Mouse (Mus musculus) lung, embryonic 14.5 days (tissue): Measurements from ENCODE around the gene Ythdf1. TPM values are rescaled to one million over a fixed set of nuclear protein-coding genes. Genes with fewer than 3 reads are reported as not detected.

Source experiments
- ATAC-seq: fragments of 200-750 bp; cut with Nextera tagmentation; 2 replicates; pipeline ENCODE4 v1.8.0; 2017; ENCODE audit warnings: mild to moderate bottlenecking, moderate TSS enrichment, moderate library complexity; ENCODE audit not compliant: insufficient read depth
- DNase-seq: peaks from one replicate; pipeline ENCODE4 v3.0.0-alpha.2; 2015
- H3K27ac ChIP-seq: fragments of 300-500 bp; sonication (generic); 2 replicates; pipeline ENCODE4 v1.5.1; 2014; ENCODE audit warnings: low read depth, mild to moderate bottlenecking, moderate library complexity
- H3K27me3 ChIP-seq: fragments of 300-500 bp; sonication (generic); 2 replicates; pipeline ENCODE4 v1.6.1; 2014; ENCODE audit warnings: low read length, control low read depth; ENCODE audit not compliant: insufficient read depth
- H3K36me3 ChIP-seq: fragments of 300-500 bp; sonication (generic); 2 replicates; pipeline ENCODE4 v1.6.1; 2014; ENCODE audit warnings: control low read depth; ENCODE audit not compliant: insufficient read depth
- H3K4me1 ChIP-seq: fragments of 300-500 bp; sonication (generic); 2 replicates; pipeline ENCODE4 v1.6.1; 2014; ENCODE audit warnings: antibody characterized with exemption, control low read depth; ENCODE audit not compliant: insufficient read depth
- H3K4me2 ChIP-seq: fragments of 300-500 bp; sonication (generic); 2 replicates; pipeline ENCODE4 v1.6.1; 2014; ENCODE audit warnings: mild to moderate bottlenecking
- H3K4me3 ChIP-seq: fragments of 300-500 bp; sonication (generic); 2 replicates; pipeline ENCODE4 v1.5.1; 2014; ENCODE audit warnings: low read depth, low read length
- H3K9ac ChIP-seq: fragments of 300-500 bp; sonication (generic); 2 replicates; pipeline ENCODE4 v1.6.1; 2014
- H3K9me3 ChIP-seq: fragments of 300-500 bp; sonication (generic); 2 replicates; pipeline ENCODE4 v1.6.1; 2016; ENCODE audit warnings: low read depth, low read length, control low read depth
- CTCF ChIP-seq: IDR thresholded peaks from 2 replicates; pipeline ENCODE4 v1.5.1; 2016; ENCODE audit warnings: antibody characterized with exemption, low read depth
- WGBS: fragments of 180-500 bp; shearing (Covaris S2); extraction: QIAGEN DNeasy Blood & Tissue Kit; methylation state at CpG from one replicate; pipeline ENCODE4 v1.1.7; 2014; 5-methylcytosine and 5-hydroxymethylcytosine counted together
- polyA plus RNA-seq: library from polyadenylated mRNA; unstranded; fragments of >200 nt; fragmentation: Nextera tagmentation; extraction: Ambion mirVana; gene quantifications from 2 replicates; pipeline ENCODE4 v1.2.1, GENCODE M21; 2014

Gene Ythdf1
- polyA plus RNA-seq, 1 experiment from 2014 or later = 70.1 TPM

GRCm38 (mm10) chr2:180891075-180891834 is 29.5 kb downstream of the Ythdf1 start:
- Histone ChIP-seq H3K9ac (no peak overlapping the region), H3K4me2 (no peak overlapping the region), H3K9me3 (no peaks in the 10 kb centered on the region), H3K27me3 (peaks cover 81% of the 10 kb centered on the region), H3K4me3 (no peak overlapping the region), H3K4me1 (0 out of 2 replicates have a peak, but pooled peaks cover 7% of the 10 kb centered on the region), H3K36me3 (no peaks in the 10 kb centered on the region), H3K27ac (no peak overlapping the region)
- ATAC-seq (no peak), DNase-seq (peak; percentile 13)
- TF ChIP-seq CTCF = no peak
- WGBS = 1% methylated on average over 37 of the region's 37 CpGs

- Histone ChIP-seq H3K4me1 (0 out of 2 replicates have a peak, but pooled peaks cover 7% of the 10 kb centered on the region), H3K9ac (no peak overlapping the region), H3K27ac (no peak overlapping the region), H3K9me3 (no peaks in the 10 kb centered on the region), H3K27me3 (peaks cover 74% of the 10 kb centered on the region), H3K36me3 (no peaks in the 10 kb centered on the region), H3K4me2 (0 out of 2 replicates have a peak overlapping the region, but pooled peaks have one; percentile 12), H3K4me3 (peak overlapping the region; percentile 5; the same call in 1 of the 2 replicates)
- DNase-seq (peak; percentile 38), ATAC-seq (no peak)
- 2% methylated on average over 27 of the region's 29 CpGs for WGBS
- no peak for TF ChIP-seq CTCF
These were observed 30.2 kb downstream of the Ythdf1 start for GRCm38 (mm10) chr2:180890422-180891074.

GRCm38 (mm10) chr2:180889921-180890280 is 30.8 kb downstream of the Ythdf1 start:
- Histone ChIP-seq H3K9me3 (no peaks in the 10 kb centered on the region), H3K36me3 (no peaks in the 10 kb centered on the region), H3K4me3 (no peak overlapping the region), H3K4me2 (no peak overlapping the region), H3K4me1 (0 out of 2 replicates have a peak, but pooled peaks cover 7% of the 10 kb centered on the region), H3K27ac (no peak overlapping the region), H3K9ac (no peak overlapping the region), H3K27me3 (peaks cover 71% of the 10 kb centered on the region)
- no peak for TF ChIP-seq CTCF
- DNase-seq (no peak), ATAC-seq (no peak)
- 28% methylated on average over 4 of the region's 4 CpGs for WGBS

GRCm38 (mm10) chr2:180889271-180889920 is 31.4 kb downstream of the Ythdf1 start:
- H3K27me3 ChIP-seq = peaks cover 66% of the 10 kb centered on the region
- WGBS = 18% methylated on average over 19 of the region's 19 CpGs
- 0 out of 2 replicates have a peak, but pooled peaks cover 7% of the 10 kb centered on the region for H3K4me1 ChIP-seq
- TF ChIP-seq CTCF = no peak
- H3K4me3 ChIP-seq = no peak overlapping the region
- ATAC-seq (no peak), DNase-seq (no peak)
- no peak overlapping the region for H3K9ac ChIP-seq
- H3K27ac ChIP-seq = no peak overlapping the region
- H3K9me3 ChIP-seq = no peaks in the 10 kb centered on the region
- no peak overlapping the region for H3K4me2 ChIP-seq
- H3K36me3 ChIP-seq = no peaks in the 10 kb centered on the region

GRCm38 (mm10) chr2:180885270-180885669 is 35.5 kb downstream of the Ythdf1 start:
- Histone ChIP-seq H3K27me3 (peaks cover 24% of the 10 kb centered on the region), H3K36me3 (no peaks in the 10 kb centered on the region), H3K27ac (no peak overlapping the region), H3K9me3 (no peaks in the 10 kb centered on the region), H3K4me2 (no peak overlapping the region), H3K4me1 (no peaks in the 10 kb centered on the region), H3K4me3 (no peak overlapping the region), H3K9ac (no peak overlapping the region)
- DNase-seq (peak; percentile 23), ATAC-seq (no peak)
- 50% methylated on average over 5 of the region's 5 CpGs for WGBS
- no peak for TF ChIP-seq CTCF

GRCm38 (mm10) chr2:180881281-180881680 is 39.5 kb downstream of the Ythdf1 start:
- Histone ChIP-seq H3K4me1 (no peaks in the 10 kb centered on the region), H3K36me3 (no peaks in the 10 kb centered on the region), H3K4me3 (no peak overlapping the region), H3K27me3 (no peaks in the 10 kb centered on the region), H3K4me2 (no peak overlapping the region), H3K27ac (no peak overlapping the region), H3K9me3 (no peaks in the 10 kb centered on the region), H3K9ac (no peak overlapping the region)
- 45% methylated on average over 9 of the region's 9 CpGs for WGBS
- DNase-seq (no peak), ATAC-seq (no peak)
- no peak for TF ChIP-seq CTCF

GRCm38 (mm10) chr2:180879365-180880067 is 41.2 kb downstream of the Ythdf1 start:
- Histone ChIP-seq H3K4me2 (no peak overlapping the region), H3K9me3 (no peaks in the 10 kb centered on the region), H3K4me1 (no peaks in the 10 kb centered on the region), H3K4me3 (no peak overlapping the region), H3K27me3 (no peaks in the 10 kb centered on the region), H3K9ac (no peak overlapping the region), H3K27ac (no peak overlapping the region), H3K36me3 (no peaks in the 10 kb centered on the region)
- ATAC-seq = no peak
- no peak for DNase-seq
- no peak for TF ChIP-seq CTCF
- 45% methylated on average over 7 of the region's 7 CpGs for WGBS
